Mouse (Mus musculus) embryonic facial prominence, embryonic 12.5 days (tissue): ENCODE results near the gene Bscl2. TPM values are rescaled to one million over a fixed set of nuclear protein-coding genes. Genes with fewer than 3 reads are reported as not detected.

Experiments used
- ATAC-seq: fragments of 200-750 bp; cut with Nextera tagmentation; 2 replicates; pipeline ENCODE4 v1.8.0; 2017; ENCODE audit not compliant: insufficient number of reproducible peaks, insufficient read depth, low FRiP score, low TSS enrichment
- H3K27ac ChIP-seq: fragments of 300-500 bp; sonication (generic); 2 replicates; pipeline ENCODE4 v1.5.1; 2016; ENCODE audit warnings: mild to moderate bottlenecking
- H3K27me3 ChIP-seq: fragments of 300-500 bp; sonication (generic); 2 replicates; pipeline ENCODE4 v1.6.1; 2016; ENCODE audit warnings: mild to moderate bottlenecking, moderate library complexity
- H3K36me3 ChIP-seq: fragments of 300-500 bp; sonication (generic); 2 replicates; pipeline ENCODE4 v1.6.1; 2016; ENCODE audit warnings: mild to moderate bottlenecking
- H3K4me1 ChIP-seq: fragments of 300-500 bp; sonication (generic); 2 replicates; pipeline ENCODE4 v1.6.1; 2016
- H3K4me2 ChIP-seq: fragments of 300-500 bp; sonication (generic); replicated peaks from 2 replicates; pipeline ENCODE4 v1.6.1; 2016; ENCODE audit warnings: mild to moderate bottlenecking, moderate library complexity
- H3K4me3 ChIP-seq: fragments of 300-500 bp; sonication (generic); 2 replicates; pipeline ENCODE4 v1.5.1; 2016; ENCODE audit warnings: mild to moderate bottlenecking
- H3K9ac ChIP-seq: fragments of 300-500 bp; sonication (generic); 2 replicates; pipeline ENCODE4 v1.6.1; 2016; ENCODE audit warnings: mild to moderate bottlenecking, moderate library complexity
- H3K9me3 ChIP-seq: fragments of 300-500 bp; sonication (generic); 2 replicates; pipeline ENCODE4 v1.6.1; 2016; ENCODE audit warnings: mild to moderate bottlenecking, moderate library complexity
- WGBS: fragments of 180-500 bp; shearing (Covaris S2); methylation state at CpG from one replicate; pipeline ENCODE4 v1.1.7; 2016; 5-methylcytosine and 5-hydroxymethylcytosine counted together
- polyA plus RNA-seq: library from polyadenylated mRNA; unstranded; fragments of >200 nt; fragmentation: Nextera tagmentation; extraction: Ambion mirVana; gene quantifications from 2 replicates; pipeline ENCODE4 v1.2.1, GENCODE M21; 2016

Gene Bscl2
- 43.0 and 47.5 TPM in 2 replicates for polyA plus RNA-seq

DNA sequence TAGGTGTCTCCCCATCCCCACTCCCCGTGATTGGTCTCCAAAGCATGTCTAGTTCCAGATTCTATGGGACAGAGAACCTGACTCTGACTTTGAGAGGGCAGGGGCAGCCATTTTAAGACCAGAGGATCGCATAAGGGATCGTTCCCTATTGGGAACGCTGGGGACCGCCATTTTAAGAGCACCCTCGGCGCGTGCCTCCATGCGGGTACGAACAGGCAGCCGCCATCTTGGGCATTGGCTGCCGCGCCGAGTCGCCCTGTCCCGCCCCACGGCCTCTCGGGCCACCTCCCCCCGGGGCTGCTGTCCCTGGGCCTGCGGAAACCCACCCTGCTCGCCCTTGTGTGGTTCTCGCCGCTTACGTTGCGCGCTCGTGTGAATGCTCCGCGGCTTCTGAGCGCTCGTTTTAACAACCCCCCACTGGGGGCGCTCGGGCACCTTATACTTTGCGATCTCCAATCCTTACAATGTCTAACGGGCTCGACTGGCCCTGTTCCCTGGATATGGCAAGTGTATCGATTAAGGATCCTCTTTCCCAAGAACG, at the start of gene Bscl2:
Gene Bscl2, plus strand, starts transcription at position 217 of the 541 bp plus-strand sequence.
- H3K4me1 ChIP-seq = peaks cover 31% of the 10 kb centered on the region
- WGBS = under 1% methylated on average over 38 of the region's 38 CpGs
- H3K27ac ChIP-seq = peak within 1 kb of the TSS; percentile 97
- H3K4me2 ChIP-seq = peak within 1 kb of the TSS; percentile 79
- peak within 1 kb of the TSS; percentile 67 for H3K9ac ChIP-seq
- no peaks in the 10 kb centered on the region for H3K27me3 ChIP-seq
- H3K36me3 ChIP-seq = peaks cover 37% of the 10 kb centered on the region
- H3K9me3 ChIP-seq = no peaks in the 10 kb centered on the region
- peak; percentile 49; the same call in 1 of the 2 replicates for ATAC-seq
- peak within 1 kb of the TSS; percentile 49 for H3K4me3 ChIP-seq

DNA sequence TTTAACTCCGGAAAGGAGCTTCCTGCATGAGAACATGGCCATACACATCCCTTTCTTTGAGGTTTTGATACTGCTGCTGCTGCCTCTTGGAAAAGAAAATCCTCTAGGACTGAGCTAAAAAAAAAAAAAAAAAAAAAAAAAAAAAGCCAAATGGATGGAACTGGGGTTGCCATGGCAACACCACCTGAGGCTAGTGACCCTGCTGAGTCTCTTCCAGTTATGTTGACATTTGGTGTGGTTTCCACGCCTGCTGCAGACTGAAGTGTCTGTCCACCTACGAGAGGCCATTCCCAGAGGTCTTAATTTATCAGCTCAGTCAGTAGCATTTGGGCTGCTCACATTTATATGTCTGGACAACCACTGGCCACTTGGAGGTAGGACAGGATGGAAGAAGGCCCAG, 48.7 kb upstream of the Bscl2 start:
- WGBS = 26% methylated on average over 3 of the region's 3 CpGs
- Histone ChIP-seq H3K9me3 (peaks cover 5% of the 10 kb centered on the region; the same call in 1 of the 2 replicates), H3K27ac (no peak overlapping the region), H3K36me3 (peaks cover 18% of the 10 kb centered on the region), H3K4me1 (peaks cover 6% of the 10 kb centered on the region; the same call in 1 of the 2 replicates), H3K4me2 (no peak overlapping the region), H3K27me3 (no peaks in the 10 kb centered on the region), H3K4me3 (no peak overlapping the region), H3K9ac (no peak overlapping the region)
- no peak for ATAC-seq

DNA sequence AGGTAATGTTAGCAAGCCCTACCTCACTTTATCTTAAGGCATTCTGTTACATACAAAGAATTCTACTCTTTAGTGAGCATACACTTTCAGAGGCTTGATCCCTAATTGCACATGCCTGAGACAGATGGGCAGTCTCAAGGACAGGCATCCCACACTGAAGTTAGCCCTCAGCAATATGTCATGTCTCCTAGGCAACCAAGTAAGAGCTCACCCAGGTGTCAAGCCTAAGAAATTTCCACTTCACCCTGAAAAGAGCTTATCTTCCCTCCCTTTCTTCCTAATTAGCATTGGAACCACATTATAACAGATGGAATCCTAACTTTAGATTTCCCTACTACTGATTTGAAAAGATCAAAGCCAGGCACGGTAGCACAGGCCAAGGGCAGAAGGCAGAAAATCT, 48.1 kb upstream of the Bscl2 start:
- ATAC-seq = no peak
- no peaks in the 10 kb centered on the region for H3K27me3 ChIP-seq
- peaks cover 23% of the 10 kb centered on the region for H3K36me3 ChIP-seq
- H3K4me2 ChIP-seq = no peak overlapping the region
- no peak overlapping the region for H3K4me3 ChIP-seq
- H3K27ac ChIP-seq = no peak overlapping the region
- WGBS = 49% methylated on average over 1 of the region's 1 CpGs
- H3K9me3 ChIP-seq = peaks cover 5% of the 10 kb centered on the region; the same call in 1 of the 2 replicates
- no peak overlapping the region for H3K9ac ChIP-seq
- peaks cover 6% of the 10 kb centered on the region; the same call in 1 of the 2 replicates for H3K4me1 ChIP-seq

DNA sequence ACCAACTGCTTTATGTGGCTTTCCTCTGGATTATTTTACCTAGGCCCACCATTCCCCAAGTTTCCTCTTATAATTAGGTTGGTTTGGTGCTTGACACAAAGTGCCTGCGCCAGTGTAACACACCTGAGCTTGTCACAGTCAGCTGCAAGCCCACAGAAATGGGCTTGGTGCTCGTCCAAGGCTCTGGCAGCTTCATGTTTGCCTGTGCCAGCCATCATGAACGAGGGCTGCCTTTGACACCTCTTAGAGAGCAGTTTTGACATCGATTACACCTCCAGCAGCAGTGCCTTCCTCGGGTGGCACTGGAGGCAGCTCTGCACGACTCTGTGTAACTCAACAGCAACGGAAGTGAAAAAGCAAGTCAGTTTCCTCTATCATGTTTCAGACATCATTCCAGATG, 47.1 kb upstream of the Bscl2 start:
- 81% methylated on average over 7 of the region's 7 CpGs for WGBS
- Histone ChIP-seq H3K27me3 (no peaks in the 10 kb centered on the region), H3K9me3 (peaks cover 5% of the 10 kb centered on the region; the same call in 1 of the 2 replicates), H3K4me2 (no peak overlapping the region), H3K36me3 (peaks cover 31% of the 10 kb centered on the region), H3K27ac (no peak overlapping the region), H3K9ac (no peak overlapping the region), H3K4me1 (peaks cover 5% of the 10 kb centered on the region; the same call in 1 of the 2 replicates), H3K4me3 (no peak overlapping the region)
- ATAC-seq = no peak

DNA sequence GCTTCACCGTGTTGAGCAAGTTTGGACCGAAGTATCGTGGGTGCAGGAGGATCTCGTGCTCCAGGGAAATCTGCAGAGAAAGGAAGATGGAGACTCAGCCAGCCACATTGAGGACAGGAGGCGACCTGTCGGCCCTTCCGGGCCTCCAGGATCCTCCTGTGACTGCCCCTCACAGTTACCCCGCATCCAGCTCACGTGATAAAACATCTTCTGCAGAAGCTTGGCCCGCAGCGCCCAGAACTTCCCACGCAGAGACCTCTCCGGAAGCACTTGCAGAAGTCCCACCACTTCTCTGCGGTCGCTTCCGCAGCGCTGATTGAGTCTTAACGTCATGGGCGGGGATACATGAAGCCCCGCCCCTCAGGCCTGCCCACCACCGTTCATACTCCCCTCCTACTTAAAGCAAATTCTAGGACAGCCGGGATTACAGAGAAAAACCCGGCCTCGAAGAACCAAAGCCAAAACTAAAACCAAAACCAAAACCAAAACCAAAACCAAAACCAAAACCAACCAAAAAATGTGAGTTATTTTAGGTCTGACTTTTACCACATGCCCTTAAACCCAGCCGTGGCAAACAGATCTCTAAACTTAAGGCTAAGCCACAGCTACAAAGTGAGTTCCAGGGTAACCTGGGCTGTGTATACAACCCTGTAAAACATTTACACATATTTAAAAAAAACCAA, 38.9 kb upstream of the Bscl2 start, which contains the start of gene Polr2g:
Gene Polr2g, minus strand, starts transcription at position 314 of the 683 bp plus-strand sequence.
- H3K27ac ChIP-seq = peak within 1 kb of the TSS; percentile 73

DNA sequence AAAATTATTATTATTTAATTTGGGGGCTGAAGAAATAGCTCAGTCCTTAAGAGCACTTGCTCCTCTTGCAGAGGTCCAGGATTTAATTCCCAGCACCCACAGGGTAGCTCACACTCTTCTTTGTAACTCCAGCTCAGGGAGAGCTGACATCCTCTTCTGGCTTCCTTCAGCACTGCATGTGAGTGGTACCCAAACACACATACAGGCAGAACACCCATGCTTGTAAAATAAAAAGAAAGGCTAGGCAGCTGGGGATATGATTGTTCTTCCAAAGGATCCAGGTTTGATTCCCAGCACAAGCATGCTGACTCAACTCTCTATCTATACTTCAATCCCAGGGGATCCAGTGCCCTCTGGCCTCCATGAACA, 38.3 kb upstream of the Bscl2 start:
- Histone ChIP-seq H3K4me1 (peaks cover 15% of the 10 kb centered on the region), H3K27me3 (no peaks in the 10 kb centered on the region), H3K4me3 (no peak overlapping the region; the same call in 1 of the 2 replicates), H3K4me2 (peak overlapping the region; percentile 90; the same call in 1 of the 2 replicates), H3K9me3 (no peaks in the 10 kb centered on the region), H3K36me3 (peaks cover 22% of the 10 kb centered on the region), H3K27ac (no peak overlapping the region), H3K9ac (no peak overlapping the region)
- no peak for ATAC-seq

More for the DNA sequence above, 38.9 kb upstream of the Bscl2 start, which contains the start of gene Polr2g:
- peak within 1 kb of the TSS; percentile 90 for H3K4me2 ChIP-seq
- H3K27me3 ChIP-seq = no peaks in the 10 kb centered on the region
- WGBS = 2% methylated on average over 25 of the region's 25 CpGs
- peak within 1 kb of the TSS; percentile 90 for H3K4me3 ChIP-seq
- H3K9ac ChIP-seq = peak within 1 kb of the TSS; percentile 85
- peak; percentile 53 for ATAC-seq
- peaks cover 15% of the 10 kb centered on the region for H3K4me1 ChIP-seq
- H3K9me3 ChIP-seq = 0 out of 2 replicates have a peak, but pooled peaks cover under 1% of the 10 kb centered on the region
- peaks cover 24% of the 10 kb centered on the region for H3K36me3 ChIP-seq

DNA sequence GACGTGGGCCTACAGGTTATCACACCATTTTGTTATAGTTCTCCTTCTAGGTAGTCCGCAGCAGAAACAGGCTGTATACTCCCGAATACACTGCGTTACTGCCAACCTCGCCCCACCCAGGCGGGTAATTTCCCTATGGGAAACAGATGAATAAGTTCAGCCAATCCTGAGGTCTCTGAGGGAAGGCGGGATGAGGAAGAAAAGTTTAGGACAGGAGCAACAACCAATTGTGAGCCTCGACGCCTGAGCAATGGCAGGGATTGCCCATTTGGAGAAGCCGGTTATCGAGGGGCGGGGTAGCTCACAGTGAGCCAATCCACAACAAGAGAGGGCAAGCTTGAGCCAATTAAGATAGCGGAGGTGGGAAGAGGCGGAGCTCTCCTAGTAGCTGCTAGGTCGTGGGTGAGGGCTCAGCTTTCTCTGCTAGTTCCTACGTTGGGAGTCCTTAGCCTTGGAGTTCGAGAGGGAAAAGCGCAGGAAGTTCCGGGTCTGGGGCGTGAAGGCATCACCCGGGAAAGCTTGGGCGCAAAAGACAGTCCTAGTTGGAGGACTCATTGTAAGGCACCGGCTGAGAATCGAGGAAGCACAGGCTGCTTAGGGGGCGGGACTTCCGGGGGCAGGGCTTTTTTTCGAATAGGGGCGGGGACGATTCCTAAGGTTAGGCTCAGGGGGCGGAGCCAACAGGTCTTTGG, 35.0 kb upstream of the Bscl2 start, which contains the start of gene Zbtb3:
Gene Zbtb3, plus strand, starts transcription at position 426 of the 692 bp plus-strand sequence.
- under 1% methylated on average over 30 of the region's 30 CpGs for WGBS
- H3K9me3 ChIP-seq = no peaks in the 10 kb centered on the region
- peak within 1 kb of the TSS; percentile 53 for H3K4me3 ChIP-seq
- peak within 1 kb of the TSS; percentile 62 for H3K4me2 ChIP-seq
- H3K36me3 ChIP-seq = peaks cover 30% of the 10 kb centered on the region
- H3K27me3 ChIP-seq = no peaks in the 10 kb centered on the region
- peaks cover 12% of the 10 kb centered on the region for H3K4me1 ChIP-seq
- peak within 1 kb of the TSS; percentile 86 for H3K27ac ChIP-seq
- ATAC-seq = peak; percentile 96
- peak within 1 kb of the TSS; percentile 38; the same call in 1 of the 2 replicates for H3K9ac ChIP-seq

DNA sequence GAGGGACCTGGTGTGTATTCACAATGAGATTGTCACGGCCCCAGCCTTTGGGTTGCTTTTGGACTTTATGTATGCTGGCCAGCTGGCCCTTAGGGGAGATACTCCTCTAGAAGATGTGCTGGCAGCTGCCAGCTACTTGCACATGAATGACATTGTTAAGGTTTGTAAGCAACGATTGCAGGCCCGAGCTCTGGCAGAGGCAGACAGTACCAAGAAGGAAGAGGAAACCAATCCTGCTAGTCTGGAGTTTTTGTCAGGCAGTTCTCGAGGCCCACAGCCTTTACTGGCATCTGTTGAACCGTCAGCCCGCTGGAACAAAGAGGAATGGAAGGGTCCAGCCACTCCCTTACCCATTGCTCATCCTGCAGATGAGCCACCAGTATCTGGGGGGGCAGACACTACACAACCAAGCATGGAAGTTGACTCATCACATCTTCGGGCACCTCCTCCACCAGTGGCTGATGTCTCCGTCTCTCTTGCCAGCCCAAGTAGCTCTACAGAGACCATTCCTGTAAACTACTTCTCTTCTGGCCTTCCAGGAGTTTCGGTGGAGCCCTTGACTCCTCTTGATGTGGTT, 34.0 kb upstream of the Bscl2 start:
- 88% methylated on average over 9 of the region's 9 CpGs for WGBS
- Histone ChIP-seq H3K9me3 (no peaks in the 10 kb centered on the region), H3K4me3 (peak overlapping the region; percentile 53), H3K9ac (no peak overlapping the region), H3K27me3 (no peaks in the 10 kb centered on the region), H3K36me3 (peaks cover 39% of the 10 kb centered on the region), H3K27ac (peak overlapping the region; percentile 86), H3K4me1 (peaks cover 7% of the 10 kb centered on the region), H3K4me2 (peak overlapping the region; percentile 51)
- ATAC-seq = no peak

DNA sequence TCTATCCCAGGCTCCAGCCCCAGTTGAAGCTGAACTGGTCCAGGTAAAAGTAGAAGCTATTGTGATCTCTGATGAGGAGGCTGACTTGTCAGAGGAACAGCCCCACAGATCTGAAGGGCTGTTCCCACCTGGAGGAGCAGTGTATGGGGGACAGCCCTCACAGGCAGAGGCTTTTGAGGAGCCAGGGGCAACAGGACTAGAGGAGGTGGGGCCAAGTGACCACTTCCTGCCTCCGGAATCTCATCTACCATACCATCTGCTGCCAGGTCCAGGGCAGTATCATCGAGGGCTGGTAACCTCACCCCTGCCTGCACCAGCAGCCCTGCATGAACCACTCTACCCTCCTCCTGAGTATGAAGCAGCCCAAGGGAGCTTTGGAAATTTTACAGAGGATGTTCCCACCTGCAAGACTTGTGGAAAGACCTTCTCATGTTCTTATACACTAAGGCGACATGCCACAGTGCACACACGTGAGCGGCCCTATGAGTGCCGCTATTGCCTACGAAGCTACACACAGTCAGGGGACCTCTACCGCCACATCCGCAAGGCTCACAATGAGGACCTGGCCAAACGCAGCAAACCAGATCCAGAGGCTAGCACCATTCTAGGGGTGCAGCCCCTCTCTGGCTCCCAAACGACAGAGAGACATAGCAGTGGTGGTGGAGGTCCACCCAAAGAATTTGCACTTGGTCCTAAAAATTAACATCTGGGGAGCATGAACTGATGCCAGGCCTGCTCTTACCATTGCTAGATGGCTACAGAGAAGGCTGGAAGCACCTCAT, 33.2 kb upstream of the Bscl2 start:
- H3K9ac ChIP-seq = no peak overlapping the region
- H3K36me3 ChIP-seq = peaks cover 46% of the 10 kb centered on the region
- no peaks in the 10 kb centered on the region for H3K27me3 ChIP-seq
- H3K4me2 ChIP-seq = no peak overlapping the region
- H3K9me3 ChIP-seq = no peaks in the 10 kb centered on the region
- no peak for ATAC-seq
- no peak overlapping the region for H3K27ac ChIP-seq
- no peak overlapping the region for H3K4me3 ChIP-seq
- H3K4me1 ChIP-seq = peaks cover 7% of the 10 kb centered on the region
- WGBS = 89% methylated on average over 11 of the region's 11 CpGs

DNA sequence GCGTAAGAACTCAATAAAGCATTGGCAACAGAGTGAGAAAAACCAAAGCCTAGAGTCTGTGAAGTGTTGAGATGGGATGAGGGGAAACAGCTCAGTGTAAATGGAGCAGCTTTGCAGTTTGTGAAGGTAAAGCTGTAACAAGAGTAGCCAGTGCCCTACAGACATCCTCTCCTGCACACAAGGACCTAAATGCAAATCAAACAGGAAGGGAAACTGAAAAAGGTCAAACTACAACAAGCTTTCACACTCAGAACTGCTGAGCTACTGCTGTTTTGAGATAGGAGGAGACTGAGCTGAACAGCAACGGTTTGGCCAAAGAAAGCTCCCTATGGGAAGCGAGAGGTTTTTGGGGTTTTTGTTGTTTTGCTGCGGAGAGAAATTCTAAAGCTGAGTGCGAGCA, 30.5 kb upstream of the Bscl2 start:
- Histone ChIP-seq H3K36me3 (peaks cover 65% of the 10 kb centered on the region), H3K27ac (no peak overlapping the region), H3K9me3 (no peaks in the 10 kb centered on the region), H3K9ac (no peak overlapping the region), H3K4me3 (no peak overlapping the region), H3K4me2 (no peak overlapping the region), H3K4me1 (peaks cover 7% of the 10 kb centered on the region), H3K27me3 (no peaks in the 10 kb centered on the region)
- WGBS = 95% methylated on average over 5 of the region's 5 CpGs
- ATAC-seq = no peak

DNA sequence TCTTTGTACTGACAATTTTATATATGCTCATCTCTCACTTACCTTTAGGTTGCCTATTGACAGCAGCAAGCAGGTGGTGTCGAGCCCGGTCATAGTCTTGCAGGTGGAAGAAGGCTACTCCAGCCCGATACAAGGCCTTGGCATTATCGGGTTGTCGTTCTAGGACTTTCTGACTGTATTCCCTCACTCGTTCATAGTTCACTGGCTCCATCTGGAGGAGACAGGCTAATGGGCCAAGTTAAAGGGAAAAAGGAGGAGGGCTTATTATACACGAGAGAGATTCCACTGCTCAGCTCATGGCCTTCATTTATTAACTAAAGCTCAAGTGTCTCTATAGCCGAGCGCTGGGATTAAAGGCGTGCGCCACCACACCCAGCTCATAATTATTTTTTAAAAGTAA, 21.5 kb upstream of the Bscl2 start:
- Histone ChIP-seq H3K4me1 (peaks cover 19% of the 10 kb centered on the region), H3K27me3 (no peaks in the 10 kb centered on the region), H3K27ac (no peak overlapping the region), H3K36me3 (peaks cover 42% of the 10 kb centered on the region), H3K9ac (0 out of 2 replicates have a peak overlapping the region, but pooled peaks have one; percentile 10), H3K9me3 (no peaks in the 10 kb centered on the region), H3K4me2 (no peak overlapping the region), H3K4me3 (no peak overlapping the region)
- WGBS = 83% methylated on average over 11 of the region's 11 CpGs
- ATAC-seq = no peak
